In the genomic region with DNA sequence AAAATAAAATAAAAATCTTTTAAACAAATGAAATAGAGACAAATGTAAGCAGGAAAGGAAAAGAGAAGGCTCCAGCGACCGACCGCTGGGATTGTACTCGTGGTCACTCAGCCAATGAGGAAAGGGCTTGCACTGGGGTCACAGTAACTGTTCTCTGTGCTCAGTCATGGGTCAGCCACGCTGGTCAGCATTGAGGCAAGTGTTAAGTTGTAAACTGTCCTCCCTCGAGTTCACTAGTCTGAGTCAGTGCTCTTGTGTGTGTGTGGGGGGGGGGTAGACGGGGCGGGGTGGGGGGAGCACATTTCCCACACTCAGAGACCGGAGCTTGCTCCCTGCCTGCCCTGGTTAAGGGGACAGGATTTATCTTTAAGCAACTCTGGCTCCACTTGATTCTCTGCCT, we compare ENCODE assay signal across 22 mouse cellular contexts. TPM values are rescaled to one million over a fixed set of nuclear protein-coding genes. Genes with fewer than 3 reads are reported as not detected.
A peak's percentile ranks its signal among the peaks of the same experiment; 100 is the strongest.
DNase-seq lines count a peak whose midpoint lies in the region; ATAC-seq and TF ChIP-seq lines count a peak whose summit lies in the region.
"Had no signal": no experiment of that assay in that cellular context is flagged by ENCODE, and none has a peak within 500 bp of the region (broad histone marks: within the 10 kb centered on the region; RNA-seq: fewer than 3 reads in every experiment).

No protein-coding gene starts in this region.

- no peak for TF ChIP-seq POLR2A in small intestine, adult 2 months (IDR thresholded peaks at IDR 0.05; ENCODE audit: low read depth, low read length)

- H3K27ac ChIP-seq in intestine, embryonic 16.5 days (ENCODE audit: low read length): peak overlapping the region; percentile 27; the same call in 1 of the 2 replicates
- no peak overlapping the region for H3K27ac ChIP-seq in kidney, postnatal 0 days
- 0 out of 2 replicates have a peak overlapping the region, but pooled peaks have one; percentile 17 for H3K27ac ChIP-seq in small intestine, adult 2 months (ENCODE audit: insufficient read depth, low read depth, low read length)
- H3K27ac ChIP-seq in forebrain, embryonic 11.5 days (ENCODE audit: low read depth, low read length): no peak overlapping the region
- H3K27ac ChIP-seq: embryonic facial prominence, embryonic 12.5 days; heart, embryonic 15.5 days; limb, embryonic 15.5 days; midbrain, embryonic 13.5 days; neural tube, embryonic 12.5 days had no signal

- H3K4me2 ChIP-seq in intestine, embryonic 16.5 days (ENCODE audit: low read depth, low read length): no peak overlapping the region
- no peak overlapping the region for H3K4me2 ChIP-seq in kidney, postnatal 0 days (ENCODE audit: low read length)
- no peak overlapping the region for H3K4me2 ChIP-seq in forebrain, embryonic 11.5 days (ENCODE audit: low read depth, low read length, severe bottlenecking)
- H3K4me2 ChIP-seq: embryonic facial prominence, embryonic 12.5 days; heart, embryonic 15.5 days; limb, embryonic 15.5 days; lung, embryonic 15.5 days; midbrain, embryonic 13.5 days; neural tube, embryonic 12.5 days had no signal

- no peak overlapping the region for H3K9ac ChIP-seq in intestine, embryonic 16.5 days (ENCODE audit: low read depth, low read length)
- H3K9ac ChIP-seq in kidney, postnatal 0 days (ENCODE audit: low read depth, low read length): no peak overlapping the region
- H3K9ac ChIP-seq in forebrain, embryonic 11.5 days (ENCODE audit: low read length): no peak overlapping the region
- H3K9ac ChIP-seq: embryonic facial prominence, embryonic 12.5 days; heart, embryonic 15.5 days; limb, embryonic 15.5 days; lung, embryonic 15.5 days; midbrain, embryonic 13.5 days; neural tube, embryonic 12.5 days had no signal

- peak; percentile 30 for DNase-seq in kidney, adult 11 months
- peak; percentile 70 for DNase-seq in kidney, postnatal 0 days (ENCODE audit: low spot score)
- no peak for DNase-seq in urinary bladder, adult 2 months (ENCODE audit: low spot score)
- DNase-seq in forebrain, embryonic 11.5 days (ENCODE audit: low spot score): no peak
- DNase-seq: adrenal gland, postnatal 10 days; cerebellum, adult 9-10 months; gastrocnemius, postnatal 36 days; heart, postnatal 4 days; right cerebral cortex, adult 18-20 months; thymus, adult 2 months had no signal

- H3K36me3 ChIP-seq in intestine, embryonic 16.5 days (ENCODE audit: control insufficient read depth, insufficient read depth, low read length): no peaks in the 10 kb centered on the region
- H3K36me3 ChIP-seq in kidney, postnatal 0 days (ENCODE audit: insufficient read depth, low read length): no peaks in the 10 kb centered on the region
- H3K36me3 ChIP-seq in small intestine, adult 2 months (ENCODE audit: control insufficient read depth, insufficient read depth, low read length): no peaks in the 10 kb centered on the region
- H3K36me3 ChIP-seq in forebrain, embryonic 11.5 days (ENCODE audit: control insufficient read depth, insufficient read depth, low read length): no peaks in the 10 kb centered on the region
- H3K36me3 ChIP-seq: embryonic facial prominence, embryonic 12.5 days; heart, embryonic 15.5 days; limb, embryonic 15.5 days; lung, embryonic 15.5 days; midbrain, embryonic 13.5 days; neural tube, embryonic 12.5 days had no signal

- no peak for TF ChIP-seq CTCF in kidney, postnatal 0 days (IDR thresholded peaks at IDR 0.05; ENCODE audit: low read depth)
- TF ChIP-seq CTCF in small intestine, adult 2 months (IDR thresholded peaks at IDR 0.05; ENCODE audit: extremely low read depth, insufficient read length, insufficient replicate concordance, low read depth, low read length): no peak

- no peak for ATAC-seq in intestine, embryonic 16.5 days
- peak; percentile 63 for ATAC-seq in kidney, postnatal 0 days (replicated peaks; ENCODE audit: low FRiP score, low read depth)
- no peak for ATAC-seq in inflammation-experienced regulatory T-cells, adult 6 months
- ATAC-seq in forebrain, embryonic 11.5 days (replicated peaks; ENCODE audit: low FRiP score): no peak
- ATAC-seq: forebrain, embryonic 14.5 days; hindbrain, embryonic 16.5 days; midbrain, embryonic 13.5 days had no signal

- WGBS in intestine, embryonic 16.5 days: 56% methylated on average over 9 of the region's 9 CpGs
- WGBS in kidney, postnatal 0 days: 16% methylated on average over 9 of the region's 9 CpGs
- 54% methylated on average over 9 of the region's 9 CpGs for WGBS in small intestine, adult 2 months
- WGBS in forebrain, embryonic 11.5 days: 76% methylated on average over 9 of the region's 9 CpGs

- no peak overlapping the region for H3K4me3 ChIP-seq in intestine, embryonic 16.5 days (ENCODE audit: low read length)
- no peak overlapping the region for H3K4me3 ChIP-seq in kidney, postnatal 0 days (replicated peaks; ENCODE audit: low read depth, low read length)
- no peak overlapping the region for H3K4me3 ChIP-seq in small intestine, adult 2 months (ENCODE audit: low read depth, low read length)
- no peak overlapping the region for H3K4me3 ChIP-seq in forebrain, embryonic 11.5 days (ENCODE audit: low read depth, low read length)
- H3K4me3 ChIP-seq: embryonic facial prominence, embryonic 12.5 days; erythroblast, embryonic 14.5 days; heart, embryonic 15.5 days; limb, embryonic 15.5 days; lung, embryonic 15.5 days; midbrain, embryonic 13.5 days; neural tube, embryonic 12.5 days had no signal

- H3K9me3 ChIP-seq in intestine, embryonic 16.5 days (ENCODE audit: control insufficient read depth, low read length): no peaks in the 10 kb centered on the region
- no peaks in the 10 kb centered on the region for H3K9me3 ChIP-seq in kidney, postnatal 0 days (replicated peaks; ENCODE audit: low read length)
- no peaks in the 10 kb centered on the region for H3K9me3 ChIP-seq in forebrain, embryonic 11.5 days (ENCODE audit: control insufficient read depth, low read length)
- H3K9me3 ChIP-seq: embryonic facial prominence, embryonic 12.5 days; heart, embryonic 15.5 days; limb, embryonic 15.5 days; lung, embryonic 15.5 days; midbrain, embryonic 13.5 days; neural tube, embryonic 12.5 days had no signal

- H3K27me3 ChIP-seq in intestine, embryonic 16.5 days (replicated peaks; ENCODE audit: control insufficient read depth, insufficient read depth, low read length): no peaks in the 10 kb centered on the region
- H3K27me3 ChIP-seq in kidney, postnatal 0 days (ENCODE audit: insufficient read depth, low read length): no peaks in the 10 kb centered on the region
- H3K27me3 ChIP-seq in small intestine, adult 2 months (ENCODE audit: control insufficient read depth, insufficient read depth, low read length): no peaks in the 10 kb centered on the region
- H3K27me3 ChIP-seq in forebrain, embryonic 11.5 days (ENCODE audit: control insufficient read depth, insufficient read depth, low read length): no peaks in the 10 kb centered on the region
- H3K27me3 ChIP-seq: embryonic facial prominence, embryonic 12.5 days; heart, embryonic 15.5 days; limb, embryonic 15.5 days; lung, embryonic 15.5 days; midbrain, embryonic 13.5 days; neural tube, embryonic 12.5 days had no signal

- peaks cover 24% of the 10 kb centered on the region for H3K4me1 ChIP-seq in intestine, embryonic 16.5 days (ENCODE audit: control insufficient read depth, insufficient read depth, low read length)
- peaks cover 5% of the 10 kb centered on the region; the same call in 1 of the 2 replicates for H3K4me1 ChIP-seq in kidney, postnatal 0 days (replicated peaks; ENCODE audit: insufficient read depth, low read length)
- peaks cover 21% of the 10 kb centered on the region for H3K4me1 ChIP-seq in small intestine, adult 2 months (ENCODE audit: control insufficient read depth, insufficient read depth, insufficient read length, low read length)
- H3K4me1 ChIP-seq in forebrain, embryonic 11.5 days (replicated peaks; ENCODE audit: control insufficient read depth, insufficient read depth, low read length): 0 out of 2 replicates have a peak, but pooled peaks cover 3% of the 10 kb centered on the region
- H3K4me1 ChIP-seq: embryonic facial prominence, embryonic 12.5 days; neural tube, embryonic 12.5 days had no signal

RNA-seq across cellular contexts. Expression of gene Fhad1, which starts 14.3 kb away (rescaled TPM):
- 1.4 and 2.3 TPM in 2 replicates for polyA plus RNA-seq in intestine, embryonic 16.5 days (2015; fragmentation: Nextera tagmentation; extraction: Ambion mirVana)
- 0.32 and 0.50 TPM in 2 replicates for polyA plus RNA-seq in kidney, postnatal 0 days (2015; fragmentation: Nextera tagmentation; extraction: Ambion mirVana)
- 0.03 and 0.05 TPM in 2 replicates for polyA plus RNA-seq in small intestine, adult 2 months (2012; rRNA removed)
- 0.95 and 1.3 TPM in 2 replicates for polyA plus RNA-seq in urinary bladder, adult 2 months (2012; rRNA removed)
- polyA plus RNA-seq in inflammation-experienced regulatory T-cells, adult 6 months (2017; shearing (Covaris generic)): 1 to 10 TPM in 2 of 3 experiments, not detected in 1; 2.2 to 2.6 TPM
- 0.57 and 1.2 TPM in 2 replicates for polyA plus RNA-seq in forebrain, embryonic 11.5 days (2014; fragmentation: Nextera tagmentation; extraction: Ambion mirVana)
- polyA plus RNA-seq: erythroblast, embryonic 14.5 days had no signal

Comparison
In these comparisons a context has a peak if more than half of its experiments do, and no peak if none do; other contexts are left out.
1. H3K27ac ChIP-seq: peak in intestine, embryonic 16.5 days (single experiment) and small intestine, adult 2 months (single experiment); none in kidney, postnatal 0 days (single experiment) and forebrain, embryonic 11.5 days (single experiment).
2. DNase-seq: peak in kidney, adult 11 months (single experiment) and kidney, postnatal 0 days (single experiment); none in urinary bladder, adult 2 months (single experiment) and forebrain, embryonic 11.5 days (single experiment).